Mouse (Mus musculus): ENCODE measurements around the gene Numb. TPM values are rescaled to one million over a fixed set of nuclear protein-coding genes. Genes with fewer than 3 reads are reported as not detected.
A peak's percentile ranks its signal among the peaks of the same experiment; 100 is the strongest.

Numb gene
- total RNA-seq, 2 experiments from 2014 or later: 38.0 TPM

- DNase-seq (ENCODE audit: low spot score in 2 of 2): no peak
Observed at GRCm38 (mm10) chr12:83854281-83854680, 67.5 kb downstream of the Numb start.

GRCm38 (mm10) chr12:83852512-83853213, 69.1 kb downstream of the Numb start:
- DNase-seq (ENCODE audit: low spot score in 2 of 2): no peak

- DNase-seq (ENCODE audit: low spot score in 2 of 2): no peak
Observed at GRCm38 (mm10) chr12:83850334-83850733, 71.4 kb downstream of the Numb start.

GRCm38 (mm10) chr12:83848595-83849231, 73.0 kb downstream of the Numb start:
- DNase-seq (ENCODE audit: low spot score in 2 of 2): no peak

- DNase-seq (ENCODE audit: low spot score in 2 of 2): no peak
Observed at GRCm38 (mm10) chr12:83847877-83848276, 73.9 kb downstream of the Numb start.

- DNase-seq (ENCODE audit: low spot score in 2 of 2): no peak
Observed at GRCm38 (mm10) chr12:83842678-83843440, 78.9 kb downstream of the Numb start.

GRCm38 (mm10) chr12:83841409-83842190, 80.1 kb downstream of the Numb start:
- DNase-seq (ENCODE audit: low spot score in 2 of 2): no peak

- no peak for DNase-seq (ENCODE audit: low spot score in 2 of 2)
Observed at GRCm38 (mm10) chr12:83833979-83834378, 87.8 kb downstream of the Numb start.

- DNase-seq (ENCODE audit: low spot score in 2 of 2): no peak
Observed at GRCm38 (mm10) chr12:83830424-83830823, 91.3 kb downstream of the Numb start.

GRCm38 (mm10) chr12:83816616-83817015, 105.1 kb downstream of the Numb start:
- no peak for DNase-seq (ENCODE audit: low spot score in 2 of 2)

GRCm38 (mm10) chr12:83811901-83812300, 109.8 kb downstream of the Numb start:
- DNase-seq (ENCODE audit: low spot score in 2 of 2): no peak

GRCm38 (mm10) chr12:83803641-83804040, 118.1 kb downstream of the Numb start:
- no peak for DNase-seq (ENCODE audit: low spot score in 2 of 2)

- peak; percentile 47 to 81 for DNase-seq (ENCODE audit: low spot score in 2 of 2)
Observed at GRCm38 (mm10) chr12:83800943-83801342, 120.8 kb downstream of the Numb start.

GRCm38 (mm10) chr12:83798313-83798712, 123.4 kb downstream of the Numb start:
- DNase-seq (ENCODE audit: low spot score in 2 of 2): no peak

GRCm38 (mm10) chr12:83795586-83795985, 126.1 kb downstream of the Numb start:
- no peak for DNase-seq (ENCODE audit: low spot score in 2 of 2)

GRCm38 (mm10) chr12:83795051-83795450, 126.7 kb downstream of the Numb start:
- DNase-seq (ENCODE audit: low spot score in 2 of 2): no peak

GRCm38 (mm10) chr12:83792706-83793410, 128.9 kb downstream of the Numb start:
- DNase-seq (ENCODE audit: low spot score in 2 of 2): no peak

- peak in 1 of 2 experiments; percentile 35 for DNase-seq (ENCODE audit: low spot score in 2 of 2)
Observed at GRCm38 (mm10) chr12:83791737-83792136, 130.0 kb downstream of the Numb start.

GRCm38 (mm10) chr12:83790749-83791148, 131.0 kb downstream of the Numb start:
- DNase-seq (ENCODE audit: low spot score in 2 of 2): no peak

GRCm38 (mm10) chr12:83789781-83790140, 132.0 kb downstream of the Numb start:
- no peak for DNase-seq (ENCODE audit: low spot score in 2 of 2)

All from layer of hippocampus, adult 18-20 months (tissue).